Mouse (Mus musculus): ENCODE results near the gene Akap4. TPM values are rescaled to one million over a fixed set of nuclear protein-coding genes. Genes with fewer than 3 reads are reported as not detected.

Gene Akap4
- polyA plus RNA-seq, 1 experiment from 2014 or later: not detected

GRCm38 (mm10) chrX:7102280-7102679, 35.0 kb downstream of the Akap4 start:
- ATAC-seq (ENCODE audit: low FRiP score): no peak
- no peak overlapping the region for H3K9ac ChIP-seq (ENCODE audit: low read length)

DNA sequence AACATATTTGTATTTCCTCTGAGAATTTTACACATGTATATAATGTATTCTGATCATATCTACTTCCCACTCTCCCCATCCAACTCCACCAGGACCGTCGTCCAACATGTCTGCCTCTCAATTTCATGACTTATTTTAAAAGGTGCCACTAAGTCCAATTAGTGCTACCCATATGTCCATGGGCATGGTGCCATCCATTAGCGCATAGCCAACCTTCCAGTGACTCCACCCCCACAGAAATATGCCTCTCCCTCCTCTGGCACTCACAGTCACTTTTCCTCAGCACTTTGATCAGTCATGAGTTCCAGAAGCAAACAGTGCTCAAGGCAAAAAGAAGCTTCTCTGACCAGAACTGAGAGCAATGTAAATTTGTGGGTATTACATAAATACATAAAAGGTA, 47.6 kb downstream of the Akap4 start:
- Histone ChIP-seq H3K9ac (ENCODE audit: low read length) (no peak overlapping the region), H3K4me3 (ENCODE audit: low read depth, low read length) (no peak overlapping the region), H3K9me3 (ENCODE audit: control insufficient read depth, low read length) (no peaks in the 10 kb centered on the region), H3K4me1 (ENCODE audit: control insufficient read depth, insufficient read depth, low read length) (no peaks in the 10 kb centered on the region), H3K27ac (ENCODE audit: low read depth, low read length) (no peak overlapping the region), H3K27me3 (ENCODE audit: control insufficient read depth, insufficient read depth, low read length) (no peaks in the 10 kb centered on the region), H3K36me3 (ENCODE audit: control insufficient read depth, insufficient read depth, low read length) (no peaks in the 10 kb centered on the region), H3K4me2 (no peak overlapping the region)
- no peak for ATAC-seq (ENCODE audit: low FRiP score)
- WGBS: 80% methylated on average over 3 of the region's 3 CpGs
- no peak for DNase-seq (ENCODE audit: low spot score, missing footprints)

More at GRCm38 (mm10) chrX:7102280-7102679, 35.0 kb downstream of the Akap4 start:
- no peak overlapping the region for H3K27ac ChIP-seq (ENCODE audit: low read depth, low read length)
- H3K4me2 ChIP-seq: no peak overlapping the region
- H3K4me1 ChIP-seq (ENCODE audit: control insufficient read depth, insufficient read depth, low read length): no peaks in the 10 kb centered on the region
- no peak overlapping the region for H3K4me3 ChIP-seq (ENCODE audit: low read depth, low read length)
- H3K27me3 ChIP-seq (ENCODE audit: control insufficient read depth, insufficient read depth, low read length): no peaks in the 10 kb centered on the region
- H3K9me3 ChIP-seq (ENCODE audit: control insufficient read depth, low read length): no peaks in the 10 kb centered on the region
- no peaks in the 10 kb centered on the region for H3K36me3 ChIP-seq (ENCODE audit: control insufficient read depth, insufficient read depth, low read length)
- no peak for DNase-seq (ENCODE audit: low spot score, missing footprints)

DNA sequence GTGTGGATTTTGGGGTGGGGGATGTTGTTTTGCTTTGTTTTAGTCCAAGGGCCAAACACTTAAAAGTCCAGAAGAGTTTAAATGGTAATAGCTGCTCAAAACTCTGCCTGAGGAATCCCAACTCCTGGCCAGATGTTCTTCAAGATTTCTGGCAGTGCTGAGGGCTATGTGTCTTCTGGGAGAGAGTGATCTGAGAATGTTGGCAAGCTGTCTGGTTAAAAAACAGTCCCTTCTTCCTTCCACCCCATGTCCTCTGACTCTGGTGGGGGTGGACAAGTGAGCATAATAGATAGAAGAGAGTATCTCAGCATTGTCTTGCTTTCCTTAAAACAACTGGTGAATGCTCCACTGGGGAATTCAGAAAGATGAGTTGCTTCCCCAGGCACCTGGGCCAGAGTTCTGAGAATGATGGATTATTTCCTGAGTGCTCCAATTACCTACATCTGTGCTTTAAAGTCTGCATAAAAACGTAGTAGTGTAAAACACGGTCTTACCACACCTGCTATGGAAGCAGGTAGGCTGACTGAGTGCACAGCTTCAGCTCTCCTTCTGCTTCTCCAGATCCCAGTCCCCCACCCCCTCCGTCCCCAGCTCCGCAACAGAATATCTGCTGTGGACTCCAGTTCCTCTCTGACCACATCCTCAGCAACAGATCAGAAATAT, 54.4 kb downstream of the Akap4 start:
- DNase-seq (ENCODE audit: low spot score, missing footprints): no peak
- WGBS: 81% methylated on average over 4 of the region's 4 CpGs
- H3K27ac ChIP-seq (ENCODE audit: low read depth, low read length): no peak overlapping the region

More for the DNA sequence above, 54.4 kb downstream of the Akap4 start:
- Histone ChIP-seq H3K9ac (ENCODE audit: low read length) (no peak overlapping the region), H3K36me3 (ENCODE audit: control insufficient read depth, insufficient read depth, low read length) (no peaks in the 10 kb centered on the region), H3K27me3 (ENCODE audit: control insufficient read depth, insufficient read depth, low read length) (no peaks in the 10 kb centered on the region), H3K4me1 (ENCODE audit: control insufficient read depth, insufficient read depth, low read length) (no peaks in the 10 kb centered on the region), H3K9me3 (ENCODE audit: control insufficient read depth, low read length) (no peaks in the 10 kb centered on the region), H3K4me3 (ENCODE audit: low read depth, low read length) (no peak overlapping the region), H3K4me2 (no peak overlapping the region)
- no peak for ATAC-seq (ENCODE audit: low FRiP score)

Other genes starting within 250 kb of the Akap4 start
- gene Ccnb3, start 25.9 kb upstream of the Akap4 start, polyA plus RNA-seq (2014; fragmentation: Nextera tagmentation; extraction: Ambion mirVana): not detected in 2 replicates

Measured in midbrain, embryonic 11.5 days (tissue).